Mouse (Mus musculus) CH12.LX (cell line): ENCODE results near the gene Rnf169. TPM values are rescaled to one million over a fixed set of nuclear protein-coding genes. Genes with fewer than 3 reads are reported as not detected.

Source experiments
- DNase-seq: peaks from one replicate; pipeline ENCODE4 v3.0.0-alpha.2; 2013; ENCODE audit errors: extremely low read depth
- H3K27ac ChIP-seq: 2 replicates; pipeline ENCODE4 v1.5.1; 2012; ENCODE audit warnings: low read depth, mild to moderate bottlenecking, control low read depth, moderate library complexity; ENCODE audit not compliant: insufficient read depth
- H3K27me3 ChIP-seq: replicated peaks from 2 replicates; pipeline ENCODE3; 2012; ENCODE audit warnings: inconsistent platforms
- H3K36me3 ChIP-seq, 2 experiments: replicated peaks in 1 of 2; 2 replicates each; pipeline versions ENCODE3 to v1.6.1; 2012; ENCODE audit warnings: inconsistent platforms in 1 of 2, low read length in 1 of 2, mild to moderate bottlenecking in 1 of 2, mixed read lengths in 1 of 2, moderate library complexity in 1 of 2; ENCODE audit not compliant: control insufficient read depth in 1 of 2, insufficient read depth in 1 of 2
- H3K4me1 ChIP-seq, 2 experiments: 2 replicates each; pipeline ENCODE4 v1.6.1; 2012; ENCODE audit warnings: inconsistent platforms in 1 of 2, moderate library complexity in 1 of 2; ENCODE audit not compliant: insufficient read depth in 2 of 2, control insufficient read depth in 1 of 2
- H3K4me2 ChIP-seq: 2 replicates; pipeline ENCODE4 v1.6.1; 2012; ENCODE audit warnings: low read depth, mild to moderate bottlenecking, control low read depth; ENCODE audit not compliant: poor library complexity, insufficient read depth, severe bottlenecking
- H3K4me3 ChIP-seq, 3 experiments: fragments of 150-350 bp in 1 of 3; sonication (generic) in 1 of 3; replicated peaks in 1 of 3; 2 replicates each; pipeline versions ENCODE3 to v1.5.1; 2011 to 2012; ENCODE audit warnings: low read depth in 2 of 3, low read length in 2 of 3, mild to moderate bottlenecking in 2 of 3, moderate library complexity in 2 of 3, control low read depth in 1 of 3, improper control_type of control experiment in 1 of 3, inconsistent platforms in 1 of 3, mixed read lengths in 1 of 3; ENCODE audit not compliant: poor library complexity in 1 of 3
- H3K79me2 ChIP-seq: replicated peaks from 2 replicates; pipeline ENCODE4 v1.6.1; 2012; ENCODE audit warnings: mild to moderate bottlenecking, moderate library complexity; ENCODE audit not compliant: control insufficient read depth, poor library complexity, insufficient read depth, severe bottlenecking; ENCODE audit errors: extremely low read depth
- H3K9ac ChIP-seq: 2 replicates; pipeline ENCODE4 v1.6.1; 2012; ENCODE audit warnings: low read depth, mild to moderate bottlenecking, control low read depth, moderate library complexity; ENCODE audit not compliant: insufficient read depth
- H3K9me3 ChIP-seq: replicated peaks from 2 replicates; pipeline ENCODE3; 2012; ENCODE audit warnings: low read length, inconsistent platforms, mixed read lengths
- CHD1 ChIP-seq: IDR thresholded peaks from 2 replicates; pipeline ENCODE4 v1.6.1; 2012; ENCODE audit warnings: low read depth, low read length, improper control_type of control experiment, inconsistent platforms
- E2F4 ChIP-seq: IDR thresholded peaks from 2 replicates; pipeline ENCODE4 v1.6.1; 2011; ENCODE audit warnings: low read depth, low read length, improper control_type of control experiment; ENCODE audit not compliant: insufficient replicate concordance
- ETS1 ChIP-seq: conservative IDR thresholded peaks from 2 replicates; pipeline ENCODE4 v1.6.1; 2012; ENCODE audit warnings: low read depth, mild to moderate bottlenecking, inconsistent platforms, low read length, improper control_type of control experiment, moderate library complexity
- GABPA ChIP-seq: IDR thresholded peaks from 2 replicates; pipeline ENCODE4 v1.6.1; 2012; ENCODE audit warnings: low read depth, low read length, improper control_type of control experiment, inconsistent platforms; ENCODE audit not compliant: insufficient replicate concordance
- HCFC1 ChIP-seq: IDR thresholded peaks from 2 replicates; pipeline ENCODE4 v1.6.1; 2012; ENCODE audit warnings: low read depth, mild to moderate bottlenecking, inconsistent platforms, low read length, improper control_type of control experiment
- IRF4 ChIP-seq: IDR thresholded peaks from 2 replicates; pipeline ENCODE4 v1.6.1; 2014; ENCODE audit warnings: low read depth, mild to moderate bottlenecking, inconsistent platforms, low read length, improper control_type of control experiment
- JUND ChIP-seq: conservative IDR thresholded peaks from 2 replicates; pipeline ENCODE4 v1.6.1; 2011; ENCODE audit warnings: low read depth, low read length, improper control_type of control experiment
- MAFK ChIP-seq: IDR thresholded peaks from 2 replicates; pipeline ENCODE4 v1.6.1; 2011; ENCODE audit warnings: low read length, improper control_type of control experiment; ENCODE audit not compliant: insufficient replicate concordance
- MAX ChIP-seq: IDR thresholded peaks from 2 replicates; pipeline ENCODE4 v1.6.1; 2011; ENCODE audit warnings: low read length, improper control_type of control experiment
- MAZ ChIP-seq: IDR thresholded peaks from 2 replicates; pipeline ENCODE4 v1.6.1; 2012; ENCODE audit warnings: low read depth, mild to moderate bottlenecking, inconsistent platforms, low read length, improper control_type of control experiment, moderate library complexity
- MEF2A ChIP-seq: IDR thresholded peaks from 2 replicates; pipeline ENCODE4 v1.6.1; 2014; ENCODE audit warnings: low read depth, mild to moderate bottlenecking, inconsistent platforms, low read length, improper control_type of control experiment, borderline replicate concordance
- MXI1 ChIP-seq: IDR thresholded peaks from 2 replicates; pipeline ENCODE4 v1.6.1; 2011; ENCODE audit warnings: mild to moderate bottlenecking, low read depth, low read length, improper control_type of control experiment
- MYC ChIP-seq: IDR thresholded peaks from 2 replicates; pipeline ENCODE4 v1.6.1; 2011; ENCODE audit warnings: low read depth, mild to moderate bottlenecking, improper control_type of control experiment, low read length
- PAX5 ChIP-seq: IDR thresholded peaks from 2 replicates; pipeline ENCODE4 v1.6.1; 2012; ENCODE audit warnings: low read length, inconsistent platforms, mixed read lengths
- POLR2A ChIP-seq: IDR thresholded peaks from 2 replicates; pipeline ENCODE4 v1.6.1; 2011; ENCODE audit warnings: low read depth, mild to moderate bottlenecking, improper control_type of control experiment, low read length
- TCF12 ChIP-seq: IDR thresholded peaks from 2 replicates; pipeline ENCODE4 v1.6.1; 2014; ENCODE audit warnings: low read depth, mild to moderate bottlenecking, inconsistent platforms, low read length, improper control_type of control experiment
- UBTF ChIP-seq: IDR thresholded peaks from 2 replicates; pipeline ENCODE4 v1.6.1; 2012; ENCODE audit warnings: low read depth, mild to moderate bottlenecking, inconsistent platforms, low read length, improper control_type of control experiment, moderate library complexity
- USF2 ChIP-seq: conservative IDR thresholded peaks from 2 replicates; pipeline ENCODE4 v1.6.1; 2011; ENCODE audit warnings: low read depth, low read length, improper control_type of control experiment
- ZC3H11A ChIP-seq: IDR thresholded peaks from 2 replicates; pipeline ENCODE4 v1.6.1; 2012; ENCODE audit warnings: low read depth, mild to moderate bottlenecking, inconsistent platforms, low read length, improper control_type of control experiment
- ZKSCAN1 ChIP-seq: IDR thresholded peaks from 2 replicates; pipeline ENCODE4 v1.6.1; 2012; ENCODE audit warnings: low read depth, inconsistent platforms, low read length, improper control_type of control experiment, borderline replicate concordance
- ZMIZ1 ChIP-seq: IDR thresholded peaks from 2 replicates; pipeline ENCODE4 v1.6.1; 2012; ENCODE audit warnings: low read depth, mild to moderate bottlenecking, inconsistent platforms, low read length, improper control_type of control experiment
- dilution Hi-C: fragments of 300-500 bp; cut with MboI; formaldehyde crosslinking; loops from 2 replicates; pipeline ENCODE4 v1.14.3; 2020; ENCODE audit warnings: low sequenced_read_pairs; ENCODE audit not compliant: extremely low pct_unique_long_range_greater_than_20kb, extremely low pct_ligation_motif_present
- in situ Hi-C: fragments of 300-500 bp; cut with MboI; formaldehyde crosslinking; loops from 3 replicates; pipeline ENCODE4 v1.14.3; 2019; ENCODE audit warnings: low sequenced_read_pairs, low pct_ligation_motif_present, low pct_unique_long_range_greater_than_20kb, mixed read lengths
- polyA plus RNA-seq: library from polyadenylated mRNA; unstranded; fragments of >175 nt; gene quantifications from 2 replicates; pipeline ENCODE4 v1.2.1, GENCODE M21; 2012; ENCODE audit warnings: low read depth; ENCODE audit not compliant: insufficient read length
- total RNA-seq, 2 experiments: library from RNA; depleted of rRNA; stranded (reverse); fragments of 300-350 nt in 1 of 2; fragments of >200 nt in 1 of 2; gene quantifications; 2 replicates each; pipeline ENCODE4 v1.2.3; 2012 to 2014

Rnf169 gene
- total and polyA plus RNA-seq, 3 experiments = 3.7 to 11.4 (median 5.2) TPM

DNA sequence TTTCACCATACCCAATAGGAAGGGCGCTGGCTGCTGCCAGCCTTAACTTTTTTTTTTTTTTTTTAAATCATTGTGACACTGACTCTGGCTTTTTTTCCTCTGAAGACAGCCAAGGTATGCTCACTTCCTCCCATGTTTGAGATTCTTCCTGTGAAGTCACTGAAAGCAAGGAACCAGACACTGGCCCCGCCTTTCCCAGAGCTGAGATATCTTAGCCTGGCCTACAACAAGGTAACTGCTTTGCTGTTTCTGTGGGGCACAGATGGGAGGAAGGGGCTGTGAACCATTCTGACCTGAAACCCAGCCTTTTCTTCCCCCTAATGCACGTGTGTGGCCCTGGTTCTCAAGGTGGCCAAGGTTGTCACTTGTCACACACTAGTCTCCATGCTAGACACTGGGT, 73.9 kb downstream of the Rnf169 start:
- DNase-seq = no peak
- Histone ChIP-seq H3K36me3 (no peaks in the 10 kb centered on the region), H3K9ac (no peak overlapping the region), H3K27ac (no peak overlapping the region), H3K9me3 (peaks cover 2% of the 10 kb centered on the region), H3K4me2 (no peak overlapping the region), H3K27me3 (no peaks in the 10 kb centered on the region), H3K4me1 (peaks cover 0 to 10% of the 10 kb centered on the region in 2 experiments; a peak in 2 of 4 replicates), H3K4me3 (no peak overlapping the region), H3K79me2 (no peaks in the 10 kb centered on the region)
- no peak for TF ChIP-seq MEF2A
- TF ChIP-seq PAX5 = no peak
- no peak for TF ChIP-seq E2F4
- no peak for TF ChIP-seq ETS1
- TF ChIP-seq MAFK = no peak
- dilution Hi-C loops (no loop called here), in situ Hi-C loops (no loop called here)

DNA sequence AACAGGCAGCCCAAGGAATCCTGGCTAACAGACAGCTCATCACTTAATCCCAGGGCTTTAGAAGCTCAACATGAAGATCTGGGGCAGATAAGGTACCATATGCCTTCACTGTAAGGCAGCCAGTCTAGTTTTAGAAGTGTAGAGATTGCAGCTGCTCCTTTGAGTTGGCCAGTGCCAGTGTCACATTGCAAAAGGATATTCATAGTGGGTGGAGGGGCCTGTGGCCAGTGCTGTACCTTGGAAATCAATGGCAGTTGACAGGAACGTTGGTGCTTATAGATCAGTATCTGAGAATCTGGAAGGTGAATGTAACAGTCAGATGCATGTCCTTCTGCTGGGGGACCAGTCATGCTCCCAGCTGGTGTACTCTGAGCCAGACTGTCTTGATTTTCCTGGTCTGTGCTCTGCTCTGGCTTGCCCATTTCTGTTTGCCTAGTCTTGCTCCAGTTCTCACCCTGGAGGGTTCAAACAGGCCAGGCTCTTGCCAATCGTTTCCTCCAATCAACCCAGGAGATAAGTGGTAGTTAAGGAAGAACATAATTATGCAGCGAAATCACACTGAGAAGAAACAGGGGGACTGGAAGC, 75.7 kb downstream of the Rnf169 start:
- DNase-seq = no peak
- H3K4me1 ChIP-seq = peaks cover 0 to 10% of the 10 kb centered on the region in 2 experiments; a peak in 2 of 4 replicates

DNA sequence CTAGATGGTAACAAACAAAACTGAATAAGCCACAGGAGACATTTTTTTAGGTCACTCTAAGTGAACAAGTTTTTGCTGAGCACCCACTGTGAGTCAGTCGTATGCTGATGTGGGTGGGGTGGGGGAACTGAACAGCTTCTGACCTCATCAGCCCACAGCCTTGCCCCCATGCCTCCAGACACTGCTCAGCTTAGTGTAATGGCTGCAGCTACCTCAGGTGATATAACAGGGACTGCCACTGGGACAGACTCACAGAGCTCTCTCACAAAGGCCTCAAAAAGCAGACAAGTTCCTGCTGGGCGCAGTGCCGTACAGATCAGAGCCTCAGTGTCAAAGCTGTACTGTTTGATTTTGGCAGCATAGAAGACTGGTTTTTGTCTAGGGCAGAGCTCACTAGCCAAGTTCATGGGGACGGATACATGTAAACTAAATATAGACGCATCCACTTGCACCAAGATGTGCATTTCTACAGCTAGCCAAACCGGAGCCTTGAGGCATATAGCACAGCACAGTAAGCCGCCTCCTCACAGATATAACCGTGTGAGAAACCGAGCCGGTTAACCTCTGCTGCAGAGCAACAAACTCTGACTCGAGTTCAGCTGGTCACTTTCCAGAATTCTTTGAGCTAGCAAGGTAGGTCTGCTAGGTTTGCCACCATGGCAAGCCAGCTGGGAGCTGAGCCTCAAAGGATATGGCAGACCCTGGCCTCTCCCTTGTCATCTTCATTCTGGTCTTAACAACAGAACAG, 77.2 kb downstream of the Rnf169 start:
- TF ChIP-seq TCF12 (no peak), POLR2A (no peak), ZKSCAN1 (no peak), IRF4 (no peak), MYC (no peak), UBTF (no peak), USF2 (no peak), ZC3H11A (no peak), ZMIZ1 (no peak), MEF2A (no peak), JUND (no peak), MXI1 (no peak), MAX (no peak), CHD1 (no peak), GABPA (no peak)
- TF ChIP-seq, all 38 proteins: peak for 0

More for the DNA sequence above, 75.7 kb downstream of the Rnf169 start:
- no peak for TF ChIP-seq ZMIZ1
- TF ChIP-seq E2F4 = no peak
- TF ChIP-seq TCF12 = no peak
- no peak for TF ChIP-seq MAZ
- no peak for TF ChIP-seq HCFC1
- Histone ChIP-seq H3K27me3 (no peaks in the 10 kb centered on the region), H3K9me3 (no peaks in the 10 kb centered on the region), H3K4me3 (no peak overlapping the region), H3K36me3 (no peaks in the 10 kb centered on the region), H3K4me2 (no peak overlapping the region), H3K79me2 (no peaks in the 10 kb centered on the region), H3K9ac (no peak overlapping the region), H3K27ac (no peak overlapping the region)
- in situ Hi-C loops (no loop called here), dilution Hi-C loops (no loop called here)

More for the DNA sequence above, 77.2 kb downstream of the Rnf169 start:
- DNase-seq = no peak
- Histone ChIP-seq H3K4me2 (no peak overlapping the region), H3K79me2 (no peaks in the 10 kb centered on the region), H3K9me3 (no peaks in the 10 kb centered on the region), H3K36me3 (no peaks in the 10 kb centered on the region), H3K27me3 (no peaks in the 10 kb centered on the region), H3K27ac (no peak overlapping the region), H3K4me1 (peaks cover 0 to 10% of the 10 kb centered on the region in 2 experiments; a peak in 2 of 4 replicates), H3K9ac (no peak overlapping the region), H3K4me3 (no peak overlapping the region)
- dilution Hi-C loops = no loop called here
- in situ Hi-C loops = no loop called here
